ENCODE assay signal across 12 mouse cellular contexts in genomic region chr11:102377186-102377585, GRCm38 (mm10). TPM values are rescaled to one million over a fixed set of nuclear protein-coding genes. Genes with fewer than 3 reads are reported as not detected.
DNase-seq lines count a peak whose midpoint lies in the region; ATAC-seq and TF ChIP-seq lines count a peak whose summit lies in the region.
"Had no signal": no experiment of that assay in that cellular context is flagged by ENCODE, and none has a peak within 500 bp of the region (broad histone marks: within the 10 kb centered on the region; RNA-seq: fewer than 3 reads in every experiment).

No protein-coding gene starts in this region.

- H3K4me2 ChIP-seq in forebrain, embryonic 11.5 days (ENCODE audit: low read depth, low read length, severe bottlenecking): no peak overlapping the region
- H3K4me2 ChIP-seq in forebrain, embryonic 14.5 days (ENCODE audit: low read length): no peak overlapping the region

- WGBS in forebrain, embryonic 11.5 days: 61% methylated on average over 12 of the region's 12 CpGs
- 64% methylated on average over 12 of the region's 12 CpGs for WGBS in forebrain, embryonic 14.5 days

- DNase-seq in forebrain, embryonic 11.5 days (ENCODE audit: low spot score): peak; percentile 45
- DNase-seq in forebrain, embryonic 14.5 days (ENCODE audit: low spot score): no peak
- peak; percentile 32 for DNase-seq in retina, embryonic 14.5 days (ENCODE audit: low spot score)
- no peak for DNase-seq in retina, postnatal 1 day
- peak; percentile 57 for DNase-seq in induced T-regulatory cell, adult 2 months (ENCODE audit: low read depth)
- DNase-seq in adrenal gland, adult 18-20 months (ENCODE audit: low spot score in 2 of 2): no peak
- no peak for DNase-seq in thymus, postnatal 25 days

- H3K36me3 ChIP-seq in forebrain, embryonic 11.5 days (ENCODE audit: control insufficient read depth, insufficient read depth, low read length): no peaks in the 10 kb centered on the region
- H3K36me3 ChIP-seq in forebrain, embryonic 14.5 days (ENCODE audit: control insufficient read depth, insufficient read depth, low read length): no peaks in the 10 kb centered on the region
- no peaks in the 10 kb centered on the region for H3K36me3 ChIP-seq in testis, adult 2 months (ENCODE audit: control insufficient read depth, insufficient read depth, low read length)
- H3K36me3 ChIP-seq: forebrain, embryonic 10.5 days had no signal

- H3K9ac ChIP-seq in forebrain, embryonic 11.5 days (ENCODE audit: low read length): no peak overlapping the region
- no peak overlapping the region for H3K9ac ChIP-seq in forebrain, embryonic 14.5 days (ENCODE audit: low read length)

- no peaks in the 10 kb centered on the region for H3K27me3 ChIP-seq in forebrain, embryonic 11.5 days (ENCODE audit: control insufficient read depth, insufficient read depth, low read length)
- H3K27me3 ChIP-seq in forebrain, embryonic 14.5 days (replicated peaks; ENCODE audit: control insufficient read depth, insufficient read depth, low read length): 0 out of 2 replicates have a peak, but pooled peaks cover 4% of the 10 kb centered on the region
- no peaks in the 10 kb centered on the region for H3K27me3 ChIP-seq in testis, adult 2 months (ENCODE audit: control insufficient read depth, insufficient read depth, low read length)

- no peak overlapping the region for H3K27ac ChIP-seq in forebrain, embryonic 11.5 days (ENCODE audit: low read depth, low read length)
- no peak overlapping the region for H3K27ac ChIP-seq in forebrain, embryonic 14.5 days (ENCODE audit: low read depth, low read length)
- no peak overlapping the region for H3K27ac ChIP-seq in testis, adult 2 months (ENCODE audit: control insufficient read depth, insufficient read depth, low read depth, low read length)

- no peak for ATAC-seq in forebrain, embryonic 11.5 days (replicated peaks; ENCODE audit: low FRiP score)
- ATAC-seq in forebrain, embryonic 14.5 days: no peak
- ATAC-seq: inflammation-experienced regulatory T-cells, adult 6 months had no signal

- no peak overlapping the region for H3K4me3 ChIP-seq in forebrain, embryonic 11.5 days (ENCODE audit: low read depth, low read length)
- no peak overlapping the region for H3K4me3 ChIP-seq in forebrain, embryonic 14.5 days (ENCODE audit: low read depth, low read length)
- H3K4me3 ChIP-seq in testis, adult 2 months (ENCODE audit: control insufficient read depth, low read depth, low read length): peak overlapping the region; percentile 81

- no peak for TF ChIP-seq POLR2A in testis, adult 2 months (IDR thresholded peaks at IDR 0.05; ENCODE audit: control insufficient read depth, low read depth, low read length)

- H3K4me1 ChIP-seq in forebrain, embryonic 11.5 days (replicated peaks; ENCODE audit: control insufficient read depth, insufficient read depth, low read length): peaks cover 6% of the 10 kb centered on the region; the same call in 1 of the 2 replicates
- peaks cover 9% of the 10 kb centered on the region for H3K4me1 ChIP-seq in forebrain, embryonic 14.5 days (ENCODE audit: control insufficient read depth, insufficient read depth, low read length)
- H3K4me1 ChIP-seq in testis, adult 2 months (ENCODE audit: control insufficient read depth, insufficient read depth, low read length): peaks cover 18% of the 10 kb centered on the region

- peak; percentile 61; the same call in 1 of the 2 replicates for TF ChIP-seq CTCF in testis, adult 2 months (IDR thresholded peaks at IDR 0.05; ENCODE audit: control insufficient read depth, insufficient read depth, insufficient replicate concordance, low read depth, low read length)

- H3K9me3 ChIP-seq in forebrain, embryonic 11.5 days (ENCODE audit: control insufficient read depth, low read length): no peaks in the 10 kb centered on the region
- H3K9me3 ChIP-seq in forebrain, embryonic 14.5 days (replicated peaks; ENCODE audit: control insufficient read depth, low read length): no peaks in the 10 kb centered on the region

RNA-seq across cellular contexts. Expression of gene Slc4a1, which starts 11.2 kb away (rescaled TPM):
- polyA plus RNA-seq in forebrain, embryonic 11.5 days (2014; fragmentation: Nextera tagmentation; extraction: Ambion mirVana): 33.8 and 36.8 TPM in 2 replicates
- 1.8 and 2.1 TPM in 2 replicates for polyA plus RNA-seq in forebrain, embryonic 14.5 days (2014; fragmentation: Nextera tagmentation; extraction: Ambion mirVana)
- not detected in 2 replicates for polyA plus RNA-seq in testis, adult 2 months (2012; rRNA removed)
- total RNA-seq in adrenal gland, adult 18-20 months (2021): under 1 TPM; 0.23 to 0.80 TPM
- polyA plus RNA-seq: C2C12 had no signal

RNA-seq across cellular contexts. Expression of gene Rundc3a, which starts 16.0 kb away (rescaled TPM):
- polyA plus RNA-seq in forebrain, embryonic 11.5 days (2014; fragmentation: Nextera tagmentation; extraction: Ambion mirVana): 33.1 and 35.4 TPM in 2 replicates
- polyA plus RNA-seq in forebrain, embryonic 14.5 days (2014; fragmentation: Nextera tagmentation; extraction: Ambion mirVana): 115 and 125 TPM in 2 replicates
- polyA plus RNA-seq in testis, adult 2 months (2012; rRNA removed): 53.7 and 55.6 TPM in 2 replicates
- total RNA-seq in adrenal gland, adult 18-20 months (2021): 10 to 100 TPM; 40.0 to 45.9 TPM
- total RNA-seq: granulocyte monocyte progenitor cell, adult 5-6 weeks had no signal

RNA-seq across cellular contexts. Expression of gene Slc25a39, which starts 30.6 kb away (rescaled TPM):
- polyA plus RNA-seq in forebrain, embryonic 11.5 days (2014; fragmentation: Nextera tagmentation; extraction: Ambion mirVana): 196 and 214 TPM in 2 replicates
- polyA plus RNA-seq in forebrain, embryonic 14.5 days (2014; fragmentation: Nextera tagmentation; extraction: Ambion mirVana): 145 and 149 TPM in 2 replicates
- polyA plus RNA-seq in testis, adult 2 months (2012; rRNA removed): 1,405 and 1,456 TPM in 2 replicates
- total RNA-seq in adrenal gland, adult 18-20 months (2021): 100 to 1,000 TPM; 461 to 466 TPM

RNA-seq across cellular contexts. Expression of gene Grn, which starts 52.9 kb away (rescaled TPM):
- polyA plus RNA-seq in forebrain, embryonic 11.5 days (2014; fragmentation: Nextera tagmentation; extraction: Ambion mirVana): 65.7 and 72.8 TPM in 2 replicates
- 28.6 and 38.8 TPM in 2 replicates for polyA plus RNA-seq in forebrain, embryonic 14.5 days (2014; fragmentation: Nextera tagmentation; extraction: Ambion mirVana)
- 21.1 TPM in 2 replicates for polyA plus RNA-seq in testis, adult 2 months (2012; rRNA removed)
- total RNA-seq in adrenal gland, adult 18-20 months (2021): 100 to 1,000 TPM; 156 to 181 TPM

RNA-seq across cellular contexts. Expression of gene Ubtf, which starts 57.6 kb away (rescaled TPM):
- 109 and 111 TPM in 2 replicates for polyA plus RNA-seq in forebrain, embryonic 11.5 days (2014; fragmentation: Nextera tagmentation; extraction: Ambion mirVana)
- polyA plus RNA-seq in forebrain, embryonic 14.5 days (2014; fragmentation: Nextera tagmentation; extraction: Ambion mirVana): 74.5 and 91.0 TPM in 2 replicates
- 8.6 and 8.9 TPM in 2 replicates for polyA plus RNA-seq in testis, adult 2 months (2012; rRNA removed)
- 100 to 1,000 TPM in 1 of 2 experiments, 10 to 100 TPM in 1; 93.7 to 117 TPM for total RNA-seq in adrenal gland, adult 18-20 months (2021)

Comparison
In these comparisons a context has a peak if more than half of its experiments do, and no peak if none do; other contexts are left out.
1. DNase-seq: peak in forebrain, embryonic 11.5 days (single experiment), retina, embryonic 14.5 days (single experiment) and induced T-regulatory cell, adult 2 months (single experiment); none in forebrain, embryonic 14.5 days (single experiment), retina, postnatal 1 day (single experiment), adrenal gland, adult 18-20 months (0 of 2) and thymus, postnatal 25 days (single experiment).
2. RNA of gene Slc4a1, which starts 11.2 kb away (polyA plus RNA-seq): 33.8 to 36.8 TPM in forebrain, embryonic 11.5 days; 1.8 to 2.1 TPM in forebrain, embryonic 14.5 days and not detected in testis, adult 2 months; every median in the first group is over 10 times any median in the second.